Mouse (Mus musculus) cortical plate, adult 2 months (tissue): ENCODE measurements around the gene BC030499. TPM values are rescaled to one million over a fixed set of nuclear protein-coding genes. Genes with fewer than 3 reads are reported as not detected.

Experiments used
- H3K27ac ChIP-seq: fragments of 200-500 bp; 2 replicates; pipeline ENCODE4 v1.5.1; 2012; ENCODE audit warnings: low read length, control low read depth, inconsistent platforms; ENCODE audit not compliant: insufficient read depth
- H3K4me1 ChIP-seq: fragments of 200-500 bp; 2 replicates; pipeline ENCODE4 v1.6.1; 2011; ENCODE audit warnings: low read length; ENCODE audit not compliant: control insufficient read depth, insufficient read depth
- H3K4me3 ChIP-seq: fragments of 200-500 bp; 2 replicates; pipeline ENCODE4 v1.5.1; 2011; ENCODE audit warnings: mild to moderate bottlenecking, low read length, control low read depth; ENCODE audit not compliant: insufficient read depth
- CTCF ChIP-seq: fragments of 200-500 bp; IDR thresholded peaks from 2 replicates; pipeline ENCODE4 v1.5.1; 2011; ENCODE audit warnings: mild to moderate bottlenecking, control low read depth, low read length; ENCODE audit not compliant: insufficient read depth; ENCODE audit errors: extremely low read depth
- POLR2A ChIP-seq: fragments of 200-500 bp; IDR thresholded peaks from 2 replicates; pipeline ENCODE4 v1.6.1; 2011; ENCODE audit warnings: mild to moderate bottlenecking, low read length, control low read depth; ENCODE audit not compliant: insufficient read depth; ENCODE audit errors: extremely low read depth
- polyA plus RNA-seq: library from polyadenylated mRNA; depleted of rRNA; stranded (reverse); fragments of >200 nt; gene quantifications from 2 replicates; pipeline ENCODE4 v1.2.3, GENCODE M21; 2012; rRNA removed

The BC030499 gene
- polyA plus RNA-seq: 31.8 and 39.1 TPM in 2 replicates

GRCm38 (mm10) chr11:78290654-78291053 lies at the start of gene BC030499:
TSS of gene BC030499 (plus strand) at chr11:78290841.
- Histone ChIP-seq H3K4me3 (no peak within 1 kb of the TSS), H3K27ac (no peak within 1 kb of the TSS), H3K4me1 (peaks cover 2% of the 10 kb centered on the region; the same call in 1 of the 2 replicates)
- TF ChIP-seq POLR2A (peak; percentile 53; the same call in 1 of the 2 replicates), CTCF (no peak)

- peaks cover 4% of the 10 kb centered on the region; the same call in 1 of the 2 replicates for H3K4me1 ChIP-seq
- H3K4me3 ChIP-seq: peak overlapping the region; percentile 87
- no peak overlapping the region for H3K27ac ChIP-seq
- no peak for TF ChIP-seq POLR2A
- TF ChIP-seq CTCF: no peak
These were observed 45.4 kb upstream of the BC030499 start for GRCm38 (mm10) chr11:78245261-78245626.

- TF ChIP-seq CTCF: no peak
- peak; percentile 76 for TF ChIP-seq POLR2A
- Histone ChIP-seq H3K4me1 (peaks cover 4% of the 10 kb centered on the region; the same call in 1 of the 2 replicates), H3K4me3 (peak within 1 kb of the TSS; percentile 87), H3K27ac (peak within 1 kb of the TSS; percentile 71)
These were observed 44.9 kb upstream of the BC030499 start, which contains the start of the genes Sdf2 and Supt6 for GRCm38 (mm10) chr11:78245627-78246317. TSS of gene Sdf2 (plus strand) at chr11:78245746. TSS of gene Supt6 (minus strand) at chr11:78245987.

DNA sequence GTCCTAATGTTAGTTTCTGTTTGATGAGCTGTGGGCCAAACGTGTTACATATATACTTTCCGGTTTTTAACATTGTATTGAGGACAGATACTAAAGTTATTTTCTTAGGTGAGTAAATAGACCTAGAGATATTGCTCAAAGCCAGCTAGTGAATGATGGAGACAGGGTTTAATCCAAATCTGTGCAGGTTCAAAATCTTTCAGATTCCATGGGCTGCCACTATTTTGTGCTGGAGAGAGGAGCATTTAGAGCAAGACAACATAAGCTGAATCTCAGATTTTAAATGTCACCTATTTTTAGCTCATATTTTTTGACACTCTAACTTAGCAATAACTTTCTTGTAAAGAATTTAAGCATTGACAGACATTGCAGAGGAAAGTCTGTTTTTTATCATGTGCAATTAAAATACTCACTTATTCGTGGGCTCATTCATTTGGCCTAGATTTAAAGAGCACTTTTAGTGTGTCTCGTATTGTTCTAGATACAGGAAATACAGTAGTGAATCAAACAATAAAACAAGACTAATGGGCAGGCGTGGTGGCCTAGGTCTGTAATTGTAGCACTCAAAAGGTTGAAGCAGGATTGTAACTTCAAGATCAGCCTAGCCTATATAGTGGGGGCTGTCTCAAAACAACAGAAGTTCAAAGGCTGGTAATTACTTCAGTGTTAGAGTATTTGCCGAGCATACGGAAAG lies 44.2 kb upstream of the BC030499 start:
- Histone ChIP-seq H3K4me3 (peak overlapping the region; percentile 87), H3K4me1 (peaks cover 3% of the 10 kb centered on the region; the same call in 1 of the 2 replicates), H3K27ac (no peak overlapping the region)
- TF ChIP-seq CTCF: no peak
- no peak for TF ChIP-seq POLR2A

- H3K4me3 ChIP-seq: peak overlapping the region; percentile 87; the same call in 1 of the 2 replicates
These were observed 43.7 kb upstream of the BC030499 start for GRCm38 (mm10) chr11:78247012-78247348.

GRCm38 (mm10) chr11:78247727-78248140 lies 42.9 kb upstream of the BC030499 start:
- no peak overlapping the region for H3K4me3 ChIP-seq
- H3K4me1 ChIP-seq: peaks cover 3% of the 10 kb centered on the region; the same call in 1 of the 2 replicates
- TF ChIP-seq CTCF: no peak
- TF ChIP-seq POLR2A: no peak
- no peak overlapping the region for H3K27ac ChIP-seq

More at GRCm38 (mm10) chr11:78247012-78247348, 43.7 kb upstream of the BC030499 start:
- Histone ChIP-seq H3K27ac (no peak overlapping the region), H3K4me1 (peaks cover 3% of the 10 kb centered on the region; the same call in 1 of the 2 replicates)
- TF ChIP-seq POLR2A (no peak), CTCF (no peak)

DNA sequence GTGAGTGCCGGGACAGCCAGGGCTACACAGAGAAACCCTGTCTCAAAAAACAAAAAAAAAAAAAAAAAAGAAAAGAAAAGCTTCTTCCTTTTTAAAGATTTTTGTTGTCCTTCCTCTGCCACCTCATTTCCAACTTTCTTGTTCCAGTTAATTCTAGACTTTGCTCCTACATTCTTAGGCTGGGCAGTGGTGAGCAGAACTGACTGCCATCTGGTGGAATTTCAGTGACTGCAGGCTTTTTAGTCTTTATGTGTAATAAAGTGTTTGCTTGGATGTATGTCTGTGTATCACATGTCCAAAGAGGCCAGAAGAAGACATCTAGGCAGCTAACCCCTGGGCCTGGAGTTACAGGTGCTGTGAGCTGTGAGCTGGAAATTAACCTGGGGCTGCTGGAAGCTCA lies 34.0 kb upstream of the BC030499 start:
- Histone ChIP-seq H3K4me3 (no peak overlapping the region), H3K27ac (no peak overlapping the region), H3K4me1 (no peaks in the 10 kb centered on the region)
- TF ChIP-seq CTCF: no peak
- TF ChIP-seq POLR2A: no peak

- TF ChIP-seq CTCF (no peak), POLR2A (no peak)
- Histone ChIP-seq H3K4me3 (peak overlapping the region; percentile 99), H3K4me1 (peaks cover 5% of the 10 kb centered on the region; the same call in 1 of the 2 replicates), H3K27ac (no peak overlapping the region)
These were observed 30.0 kb upstream of the BC030499 start for GRCm38 (mm10) chr11:78260489-78261258.
